Mouse (Mus musculus) limb, embryonic 14.5 days (tissue): ENCODE data around the gene Ctdspl. TPM values are rescaled to one million over a fixed set of nuclear protein-coding genes. Genes with fewer than 3 reads are reported as not detected.
A peak's percentile ranks its signal among the peaks of the same experiment; 100 is the strongest.

Experiments used
- ATAC-seq: fragments of 200-750 bp; cut with Nextera tagmentation; 2 replicates; pipeline ENCODE4 v1.8.0; 2017; ENCODE audit warnings: low read depth, moderate number of reproducible peaks, moderate TSS enrichment; ENCODE audit not compliant: low FRiP score
- DNase-seq: peaks from one replicate; pipeline ENCODE4 v3.0.0-alpha.2; 2015; ENCODE audit warnings: low spot score
- H3K27ac ChIP-seq: fragments of 300-500 bp; sonication (generic); replicated peaks from 2 replicates; pipeline ENCODE4 v1.5.1; 2014; ENCODE audit warnings: low read depth, mild to moderate bottlenecking, low read length, moderate library complexity, mixed read lengths
- H3K27me3 ChIP-seq: fragments of 300-500 bp; sonication (generic); 2 replicates; pipeline ENCODE4 v1.6.1; 2014; ENCODE audit warnings: low read length, mixed read lengths; ENCODE audit not compliant: control insufficient read depth, insufficient read depth
- H3K36me3 ChIP-seq: fragments of 300-500 bp; sonication (generic); 2 replicates; pipeline ENCODE4 v1.6.1; 2014; ENCODE audit warnings: mild to moderate bottlenecking, low read length, moderate library complexity, mixed read lengths; ENCODE audit not compliant: control insufficient read depth, insufficient read depth
- H3K4me1 ChIP-seq: fragments of 300-500 bp; sonication (generic); 2 replicates; pipeline ENCODE4 v1.6.1; 2014; ENCODE audit warnings: antibody characterized with exemption, low read length, mixed read lengths; ENCODE audit not compliant: control insufficient read depth, insufficient read depth
- H3K4me2 ChIP-seq: fragments of 300-500 bp; sonication (generic); replicated peaks from 2 replicates; pipeline ENCODE4 v1.6.1; 2014; ENCODE audit warnings: low read depth, mild to moderate bottlenecking, low read length, moderate library complexity; ENCODE audit not compliant: severe bottlenecking
- H3K4me3 ChIP-seq: fragments of 300-500 bp; sonication (generic); replicated peaks from 2 replicates; pipeline ENCODE4 v1.5.1; 2014; ENCODE audit warnings: low read length
- H3K9ac ChIP-seq: fragments of 300-500 bp; sonication (generic); 2 replicates; pipeline ENCODE4 v1.6.1; 2014; ENCODE audit warnings: mild to moderate bottlenecking, low read depth, low read length, moderate library complexity; ENCODE audit not compliant: severe bottlenecking
- H3K9me3 ChIP-seq: fragments of 300-500 bp; sonication (generic); 2 replicates; pipeline ENCODE4 v1.6.1; 2016; ENCODE audit warnings: low read length; ENCODE audit not compliant: control insufficient read depth
- POLR2A ChIP-seq: fragments of 200-500 bp; IDR thresholded peaks from 2 replicates; pipeline ENCODE4 v1.8.0; 2012; ENCODE audit warnings: inconsistent platforms, mild to moderate bottlenecking, moderate library complexity, borderline replicate concordance; ENCODE audit not compliant: insufficient read depth, insufficient read length; ENCODE audit errors: extremely low read depth
- WGBS: fragments of 180-500 bp; shearing (Covaris S2); extraction: QIAGEN DNeasy Blood & Tissue Kit; methylation state at CpG from one replicate; pipeline ENCODE4 v1.1.7; 2014; 5-methylcytosine and 5-hydroxymethylcytosine counted together
- polyA plus RNA-seq, 2 experiments: library from polyadenylated mRNA; depleted of rRNA in 1 of 2; stranded (reverse) in 1 of 2; unstranded in 1 of 2; fragments of >200 nt; fragmentation: Nextera tagmentation in 1 of 2; extraction: Ambion mirVana in 1 of 2; gene quantifications; 2 replicates each; pipeline versions ENCODE4 v1.2.1 to v1.2.3; 2012 to 2014

Gene Ctdspl
- polyA plus RNA-seq, 2 experiments = 23.8 to 38.0 TPM

- Histone ChIP-seq H3K27me3 (no peaks in the 10 kb centered on the region), H3K9ac (no peak overlapping the region), H3K27ac (no peak overlapping the region), H3K4me3 (no peak overlapping the region), H3K36me3 (peaks cover 60% of the 10 kb centered on the region), H3K4me1 (peaks cover 62% of the 10 kb centered on the region), H3K4me2 (no peak overlapping the region), H3K9me3 (no peaks in the 10 kb centered on the region)
- no peak for TF ChIP-seq POLR2A
- WGBS = 71% methylated on average over 7 of the region's 7 CpGs
- no peak for ATAC-seq
- DNase-seq = no peak
Measured at GRCm38 (mm10) chr9:119035836-119036235, 109.6 kb downstream of the Ctdspl start.

GRCm38 (mm10) chr9:119037076-119037730 is 111.0 kb downstream of the Ctdspl start:
- H3K4me1 ChIP-seq = peaks cover 49% of the 10 kb centered on the region
- 53% methylated on average over 15 of the region's 15 CpGs for WGBS

GRCm38 (mm10) chr9:119038574-119038973 is 112.3 kb downstream of the Ctdspl start:
- ATAC-seq = no peak
- Histone ChIP-seq H3K36me3 (peaks cover 68% of the 10 kb centered on the region), H3K27me3 (no peaks in the 10 kb centered on the region), H3K9me3 (no peaks in the 10 kb centered on the region), H3K4me1 (peaks cover 36% of the 10 kb centered on the region), H3K27ac (no peak overlapping the region), H3K4me3 (no peak overlapping the region), H3K4me2 (no peak overlapping the region), H3K9ac (no peak overlapping the region)
- WGBS = 96% methylated on average over 3 of the region's 3 CpGs
- TF ChIP-seq POLR2A = no peak
- no peak for DNase-seq

More at GRCm38 (mm10) chr9:119037076-119037730, 111.0 kb downstream of the Ctdspl start:
- no peak overlapping the region for H3K4me2 ChIP-seq
- H3K27me3 ChIP-seq = no peaks in the 10 kb centered on the region
- no peak for TF ChIP-seq POLR2A
- no peak overlapping the region for H3K27ac ChIP-seq
- H3K9me3 ChIP-seq = no peaks in the 10 kb centered on the region
- DNase-seq (peak; percentile 38), ATAC-seq (no peak; the same call in 1 of the 2 replicates)
- H3K36me3 ChIP-seq = peaks cover 69% of the 10 kb centered on the region
- H3K9ac ChIP-seq = no peak overlapping the region
- H3K4me3 ChIP-seq = no peak overlapping the region

GRCm38 (mm10) chr9:119040101-119040775 is 114.0 kb downstream of the Ctdspl start:
- 80% methylated on average over 15 of the region's 15 CpGs for WGBS
- no peak overlapping the region for H3K4me3 ChIP-seq
- DNase-seq (peak; percentile 20), ATAC-seq (no peak)
- H3K9me3 ChIP-seq = no peaks in the 10 kb centered on the region
- H3K27me3 ChIP-seq = no peaks in the 10 kb centered on the region
- H3K27ac ChIP-seq = no peak overlapping the region
- H3K36me3 ChIP-seq = peaks cover 63% of the 10 kb centered on the region
- H3K4me2 ChIP-seq = no peak overlapping the region
- H3K4me1 ChIP-seq = peaks cover 25% of the 10 kb centered on the region
- no peak overlapping the region for H3K9ac ChIP-seq
- no peak for TF ChIP-seq POLR2A

- no peak for TF ChIP-seq POLR2A
- Histone ChIP-seq H3K9ac (no peak overlapping the region), H3K36me3 (peaks cover 7% of the 10 kb centered on the region; the same call in 1 of the 2 replicates), H3K4me1 (peaks cover 10% of the 10 kb centered on the region), H3K4me3 (no peak overlapping the region), H3K27ac (no peak overlapping the region), H3K27me3 (no peaks in the 10 kb centered on the region), H3K9me3 (no peaks in the 10 kb centered on the region), H3K4me2 (no peak overlapping the region)
- no peak for ATAC-seq
- 74% methylated on average over 11 of the region's 11 CpGs for WGBS
- no peak for DNase-seq
Measured at GRCm38 (mm10) chr9:119048182-119048903, 122.1 kb downstream of the Ctdspl start.
